Mouse (Mus musculus) liver, embryonic 14.5 days (tissue): Measurements from ENCODE around the gene Creb5.

ENCODE experiments used
- CTCF ChIP-seq: IDR thresholded peaks from 2 replicates; pipeline ENCODE4 v1.5.1; 2016; ENCODE audit warnings: antibody characterized with exemption, low read depth, control low read depth
- EP300 ChIP-seq: IDR thresholded peaks from 2 replicates; pipeline ENCODE4 v1.6.1; 2016; ENCODE audit warnings: antibody characterized with exemption, low read depth

DNA sequence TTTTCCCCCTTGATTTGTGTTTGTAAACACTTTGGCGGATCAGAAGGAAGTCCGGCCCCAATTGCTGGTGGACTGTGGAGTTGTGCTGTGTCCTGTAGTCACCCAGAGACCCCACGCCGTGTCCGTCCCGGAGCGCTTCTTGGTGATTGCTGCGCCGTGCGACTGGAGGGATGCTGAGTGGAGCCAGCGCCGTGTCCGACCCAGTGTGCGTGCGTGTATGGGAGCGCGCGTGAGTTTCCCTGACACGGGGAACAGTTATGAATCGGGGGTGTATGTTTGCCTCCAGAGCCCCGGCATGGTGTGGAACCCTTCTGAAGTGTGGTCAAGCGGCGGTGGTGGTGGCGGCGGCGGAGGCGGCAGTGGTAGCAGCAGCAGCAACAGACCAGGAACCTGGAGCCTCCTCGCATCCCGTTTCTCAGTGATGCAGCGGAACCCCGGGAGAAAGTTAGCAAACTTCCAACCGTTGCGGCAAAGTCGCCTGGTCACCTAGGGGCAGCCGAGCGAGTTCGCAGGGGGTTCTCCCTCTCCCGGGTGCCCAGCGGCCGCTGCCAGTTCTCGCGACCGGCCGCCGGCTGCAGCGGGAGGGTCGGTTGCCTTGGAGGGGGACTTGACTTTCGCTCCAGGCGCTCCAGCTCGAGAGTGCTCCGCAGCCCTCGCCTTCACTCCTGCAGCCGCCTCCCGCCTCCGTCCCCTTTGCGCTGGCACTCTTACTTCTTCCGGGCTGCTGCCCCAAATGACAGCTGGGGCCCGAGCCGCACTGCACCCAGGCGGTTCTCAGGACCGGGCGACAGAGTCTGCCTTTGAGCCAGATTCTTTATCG is 702 bp downstream of the Creb5 start:
- TF ChIP-seq CTCF (no peak), EP300 (no peak)
